24 mouse cellular contexts compared by ENCODE assay signal in genomic region chr1:151216417-151216816, GRCm38 (mm10). TPM values are rescaled to one million over a fixed set of nuclear protein-coding genes. Genes with fewer than 3 reads are reported as not detected.
DNase-seq lines count a peak whose midpoint lies in the region; ATAC-seq lines count a peak whose summit lies in the region.
"Had no signal": no experiment of that assay in that cellular context is flagged by ENCODE, and none has a peak within 500 bp of the region (broad histone marks: within the 10 kb centered on the region; RNA-seq: fewer than 3 reads in every experiment).

No protein-coding gene starts in this region.

- H3K36me3 ChIP-seq in liver, embryonic 12.5 days, result no peaks in the 10 kb centered on the region
- H3K36me3 ChIP-seq: embryonic facial prominence, embryonic 13.5 days; lung, embryonic 15.5 days had no signal

- peak; percentile 16 for DNase-seq in A20 (ENCODE audit: low read depth, low spot score)
- peak; percentile 64 for DNase-seq in kidney, adult 18-20 months
- peak; percentile 54 for DNase-seq in kidney, postnatal 10 days
- DNase-seq in heart, postnatal 25 days (ENCODE audit: low spot score), result no peak
- DNase-seq in right cerebral cortex, postnatal 36 days (ENCODE audit: low spot score in 2 of 2), result no peak
- no peak for DNase-seq in thymus, postnatal 25 days
- no peak for DNase-seq in adrenal gland, adult (ENCODE audit: inconsistent age in 2 of 2, low spot score in 1 of 2)
- DNase-seq: adrenal gland, postnatal 25 days; cerebellum, adult 18-20 months; gastrocnemius, postnatal 14 days; heart, postnatal 14 days; right cerebral cortex, postnatal 4 days had no signal

- no peak overlapping the region for H3K4me2 ChIP-seq in liver, embryonic 12.5 days
- H3K4me2 ChIP-seq: embryonic facial prominence, embryonic 13.5 days; hindbrain, embryonic 14.5 days; lung, embryonic 15.5 days; midbrain, embryonic 11.5 days had no signal

- 0 out of 2 replicates have a peak, but pooled peaks cover 4% of the 10 kb centered on the region for H3K27me3 ChIP-seq in liver, embryonic 12.5 days (replicated peaks)
- H3K27me3 ChIP-seq: CH12.LX; embryonic facial prominence, embryonic 13.5 days; lung, embryonic 15.5 days had no signal

- no peak overlapping the region for H3K9ac ChIP-seq in liver, embryonic 12.5 days
- H3K9ac ChIP-seq: embryonic facial prominence, embryonic 13.5 days; hindbrain, embryonic 14.5 days; lung, embryonic 15.5 days had no signal

- H3K9me3 ChIP-seq in liver, embryonic 12.5 days (replicated peaks), result no peaks in the 10 kb centered on the region
- H3K9me3 ChIP-seq: embryonic facial prominence, embryonic 13.5 days; lung, embryonic 15.5 days had no signal

- no peak overlapping the region for H3K4me3 ChIP-seq in liver, embryonic 12.5 days
- H3K4me3 ChIP-seq: embryonic facial prominence, embryonic 13.5 days; lung, embryonic 15.5 days had no signal

- H3K4me1 ChIP-seq in liver, embryonic 12.5 days, result peaks cover 30% of the 10 kb centered on the region
- H3K4me1 ChIP-seq: lung, embryonic 15.5 days had no signal

- ATAC-seq in liver, embryonic 12.5 days, result peak; percentile 54; the same call in 1 of the 2 replicates

- WGBS in liver, embryonic 12.5 days (ENCODE audit: insufficient replicate concordance), result 35% methylated on average over 3 of the region's 3 CpGs

- intact Hi-C loops in heart, postnatal 25 days (cut with DNase I), result no loop called here

- peak overlapping the region; percentile 42; the same call in 1 of the 2 replicates for H3K27ac ChIP-seq in liver, embryonic 12.5 days
- H3K27ac ChIP-seq: embryonic facial prominence, embryonic 13.5 days; hindbrain, embryonic 14.5 days; lung, embryonic 15.5 days; macrophage had no signal

RNA-seq across cellular contexts. Expression of gene Gm47996, which starts 6.5 kb away (rescaled TPM):
- polyA plus RNA-seq in liver, embryonic 12.5 days (2016; fragmentation: Nextera tagmentation; extraction: Ambion mirVana), result 0.35 and 0.83 TPM in 2 replicates
- total RNA-seq in heart, postnatal 25 days (2021), result not detected
- total RNA-seq: adrenal gland, postnatal 25 days; CH12.LX; gastrocnemius, postnatal 14 days; heart, postnatal 14 days; left cerebral cortex, adult 18-20 months had no signal
- polyA plus RNA-seq: hindbrain, embryonic 14.5 days; lung, embryonic 15.5 days; macrophage; midbrain, embryonic 11.5 days; neural tube, embryonic 14.5 days; urinary bladder, adult 2 months had no signal

RNA-seq across cellular contexts. Expression of gene 3110040M04Rik, which starts 12.5 kb away (rescaled TPM):
- 1.3 and 1.6 TPM in 2 replicates for polyA plus RNA-seq in liver, embryonic 12.5 days (2016; fragmentation: Nextera tagmentation; extraction: Ambion mirVana)
- total RNA-seq in heart, postnatal 25 days (2021), result not detected
- total RNA-seq: adrenal gland, postnatal 25 days; CH12.LX; common myeloid progenitor, adult 5-6 weeks; gastrocnemius, postnatal 14 days; heart, postnatal 14 days; left cerebral cortex, adult 18-20 months had no signal
- polyA plus RNA-seq: embryonic facial prominence, embryonic 13.5 days; hindbrain, embryonic 14.5 days; limb, embryonic 11.5 days; lung, embryonic 15.5 days; macrophage; neural tube, embryonic 14.5 days; urinary bladder, adult 2 months had no signal

RNA-seq across cellular contexts. Expression of gene Gm47995, which starts 18.2 kb away (rescaled TPM):
- 0.85 and 1.1 TPM in 2 replicates for polyA plus RNA-seq in liver, embryonic 12.5 days (2016; fragmentation: Nextera tagmentation; extraction: Ambion mirVana)
- total RNA-seq in heart, postnatal 25 days (2021), result not detected
- total RNA-seq: adrenal gland, postnatal 25 days; CH12.LX; common myeloid progenitor, adult 5-6 weeks; heart, postnatal 14 days; left cerebral cortex, adult 18-20 months had no signal
- polyA plus RNA-seq: embryonic facial prominence, embryonic 13.5 days; hindbrain, embryonic 14.5 days; limb, embryonic 11.5 days; lung, embryonic 15.5 days; macrophage; midbrain, embryonic 11.5 days; neural tube, embryonic 14.5 days; urinary bladder, adult 2 months had no signal

RNA-seq across cellular contexts. Expression of gene Gm8947, which starts 24.2 kb away (rescaled TPM):
- 1.2 and 1.7 TPM in 2 replicates for polyA plus RNA-seq in liver, embryonic 12.5 days (2016; fragmentation: Nextera tagmentation; extraction: Ambion mirVana)
- not detected for total RNA-seq in heart, postnatal 25 days (2021)
- total RNA-seq: adrenal gland, postnatal 25 days; common myeloid progenitor, adult 5-6 weeks; heart, postnatal 14 days; left cerebral cortex, adult 18-20 months had no signal
- polyA plus RNA-seq: embryonic facial prominence, embryonic 13.5 days; hindbrain, embryonic 14.5 days; macrophage; neural tube, embryonic 14.5 days; urinary bladder, adult 2 months had no signal

RNA-seq across cellular contexts. Expression of gene Gm47985, which starts 34.1 kb away (rescaled TPM):
- polyA plus RNA-seq in liver, embryonic 12.5 days (2016; fragmentation: Nextera tagmentation; extraction: Ambion mirVana), result 3.7 and 4.1 TPM in 2 replicates
- 1 to 10 TPM in 1 of 2 experiments, under 1 TPM in 1; 0.26 to 1.1 TPM for total RNA-seq in heart, postnatal 25 days (2021)
- total RNA-seq: adrenal gland, postnatal 25 days; CH12.LX; left cerebral cortex, adult 18-20 months had no signal
- polyA plus RNA-seq: embryonic facial prominence, embryonic 13.5 days; lung, embryonic 15.5 days; macrophage; neural tube, embryonic 14.5 days; urinary bladder, adult 2 months had no signal

Comparison
In these comparisons a context has a peak if more than half of its experiments do, and no peak if none do; other contexts are left out.
1. DNase-seq: peak in A20 (single experiment), kidney, adult 18-20 months (single experiment) and kidney, postnatal 10 days (single experiment); none in heart, postnatal 25 days (single experiment), right cerebral cortex, postnatal 36 days (0 of 2), thymus, postnatal 25 days (single experiment) and adrenal gland, adult (0 of 2).